Mouse (Mus musculus): ENCODE results near the gene Etl4. TPM values are rescaled to one million over a fixed set of nuclear protein-coding genes. Genes with fewer than 3 reads are reported as not detected.

Etl4 gene
- polyA plus RNA-seq, 1 experiment: 8.2 TPM

- Histone ChIP-seq H3K4me1 (ENCODE audit: control insufficient read depth, insufficient read depth, low read length) (no peaks in the 10 kb centered on the region), H3K27ac (ENCODE audit: control insufficient read depth, insufficient read depth, low read depth, low read length, poor library complexity) (no peak overlapping the region), H3K4me3 (replicated peaks; ENCODE audit: control insufficient read depth, low read depth, low read length) (no peak overlapping the region)
- TF ChIP-seq POLR2A (IDR thresholded peaks at IDR 0.05; ENCODE audit: borderline replicate concordance, control insufficient read depth, low read depth, low read length): no peak
- no peak for TF ChIP-seq CTCF (IDR thresholded peaks at IDR 0.05; ENCODE audit: control insufficient read depth, insufficient read depth, low read length)
- 40% methylated on average over 18 of the region's 18 CpGs for WGBS
These were observed 638.4 kb downstream of the Etl4 start for GRCm38 (mm10) chr2:20547686-20548624.

GRCm38 (mm10) chr2:20549065-20549464 lies 639.5 kb downstream of the Etl4 start:
- Histone ChIP-seq H3K4me1 (ENCODE audit: control insufficient read depth, insufficient read depth, low read length) (no peaks in the 10 kb centered on the region), H3K27ac (ENCODE audit: control insufficient read depth, insufficient read depth, low read depth, low read length, poor library complexity) (no peak overlapping the region), H3K4me3 (replicated peaks; ENCODE audit: control insufficient read depth, low read depth, low read length) (no peak overlapping the region)
- WGBS: 70% methylated on average over 5 of the region's 5 CpGs
- TF ChIP-seq CTCF (IDR thresholded peaks at IDR 0.05; ENCODE audit: control insufficient read depth, insufficient read depth, low read length) (no peak), POLR2A (IDR thresholded peaks at IDR 0.05; ENCODE audit: borderline replicate concordance, control insufficient read depth, low read depth, low read length) (no peak)

GRCm38 (mm10) chr2:20549996-20550395 lies 640.4 kb downstream of the Etl4 start:
- Histone ChIP-seq H3K4me1 (ENCODE audit: control insufficient read depth, insufficient read depth, low read length) (no peaks in the 10 kb centered on the region), H3K27ac (ENCODE audit: control insufficient read depth, insufficient read depth, low read depth, low read length, poor library complexity) (no peak overlapping the region), H3K4me3 (replicated peaks; ENCODE audit: control insufficient read depth, low read depth, low read length) (no peak overlapping the region)
- WGBS: 52% methylated on average over 1 of the region's 1 CpGs
- TF ChIP-seq POLR2A (IDR thresholded peaks at IDR 0.05; ENCODE audit: borderline replicate concordance, control insufficient read depth, low read depth, low read length) (no peak), CTCF (IDR thresholded peaks at IDR 0.05; ENCODE audit: control insufficient read depth, insufficient read depth, low read length) (no peak)

- TF ChIP-seq POLR2A (IDR thresholded peaks at IDR 0.05; ENCODE audit: borderline replicate concordance, control insufficient read depth, low read depth, low read length) (no peak), CTCF (IDR thresholded peaks at IDR 0.05; ENCODE audit: control insufficient read depth, insufficient read depth, low read length) (no peak)
These were observed 646.1 kb downstream of the Etl4 start for GRCm38 (mm10) chr2:20555706-20556105.

GRCm38 (mm10) chr2:20559083-20559482 lies 649.5 kb downstream of the Etl4 start:
- H3K4me3 ChIP-seq (replicated peaks; ENCODE audit: control insufficient read depth, low read depth, low read length): no peak overlapping the region
- 78% methylated on average over 5 of the region's 5 CpGs for WGBS
- no peak overlapping the region; the same call in 1 of the 2 replicates for H3K27ac ChIP-seq (ENCODE audit: control insufficient read depth, insufficient read depth, low read depth, low read length, poor library complexity)
- no peaks in the 10 kb centered on the region for H3K4me1 ChIP-seq (ENCODE audit: control insufficient read depth, insufficient read depth, low read length)
- TF ChIP-seq POLR2A (IDR thresholded peaks at IDR 0.05; ENCODE audit: borderline replicate concordance, control insufficient read depth, low read depth, low read length) (no peak), CTCF (IDR thresholded peaks at IDR 0.05; ENCODE audit: control insufficient read depth, insufficient read depth, low read length) (no peak)

More at GRCm38 (mm10) chr2:20555706-20556105, 646.1 kb downstream of the Etl4 start:
- H3K4me3 ChIP-seq (replicated peaks; ENCODE audit: control insufficient read depth, low read depth, low read length): no peak overlapping the region
- no peak overlapping the region for H3K27ac ChIP-seq (ENCODE audit: control insufficient read depth, insufficient read depth, low read depth, low read length, poor library complexity)
- 16% methylated on average over 3 of the region's 3 CpGs for WGBS
- no peaks in the 10 kb centered on the region for H3K4me1 ChIP-seq (ENCODE audit: control insufficient read depth, insufficient read depth, low read length)

GRCm38 (mm10) chr2:20559723-20560122 lies 650.1 kb downstream of the Etl4 start:
- Histone ChIP-seq H3K27ac (ENCODE audit: control insufficient read depth, insufficient read depth, low read depth, low read length, poor library complexity) (no peak overlapping the region), H3K4me1 (ENCODE audit: control insufficient read depth, insufficient read depth, low read length) (no peaks in the 10 kb centered on the region), H3K4me3 (replicated peaks; ENCODE audit: control insufficient read depth, low read depth, low read length) (no peak overlapping the region)
- TF ChIP-seq POLR2A (IDR thresholded peaks at IDR 0.05; ENCODE audit: borderline replicate concordance, control insufficient read depth, low read depth, low read length) (no peak), CTCF (IDR thresholded peaks at IDR 0.05; ENCODE audit: control insufficient read depth, insufficient read depth, low read length) (no peak)
- WGBS: 30% methylated on average over 2 of the region's 2 CpGs

- 83% methylated on average over 9 of the region's 9 CpGs for WGBS
- TF ChIP-seq POLR2A (IDR thresholded peaks at IDR 0.05; ENCODE audit: borderline replicate concordance, control insufficient read depth, low read depth, low read length): no peak
- TF ChIP-seq CTCF (IDR thresholded peaks at IDR 0.05; ENCODE audit: control insufficient read depth, insufficient read depth, low read length): no peak
- H3K27ac ChIP-seq (ENCODE audit: control insufficient read depth, insufficient read depth, low read depth, low read length, poor library complexity): no peak overlapping the region
These were observed 651.0 kb downstream of the Etl4 start for GRCm38 (mm10) chr2:20560581-20560980.

GRCm38 (mm10) chr2:20563036-20563435 lies 653.5 kb downstream of the Etl4 start:
- Histone ChIP-seq H3K4me3 (replicated peaks; ENCODE audit: control insufficient read depth, low read depth, low read length) (no peak overlapping the region), H3K4me1 (ENCODE audit: control insufficient read depth, insufficient read depth, low read length) (no peaks in the 10 kb centered on the region), H3K27ac (ENCODE audit: control insufficient read depth, insufficient read depth, low read depth, low read length, poor library complexity) (no peak overlapping the region)
- TF ChIP-seq CTCF (IDR thresholded peaks at IDR 0.05; ENCODE audit: control insufficient read depth, insufficient read depth, low read length) (no peak), POLR2A (IDR thresholded peaks at IDR 0.05; ENCODE audit: borderline replicate concordance, control insufficient read depth, low read depth, low read length) (no peak)
- WGBS: 66% methylated on average over 6 of the region's 6 CpGs

More at GRCm38 (mm10) chr2:20560581-20560980, 651.0 kb downstream of the Etl4 start:
- H3K4me1 ChIP-seq (ENCODE audit: control insufficient read depth, insufficient read depth, low read length): no peaks in the 10 kb centered on the region
- H3K4me3 ChIP-seq (replicated peaks; ENCODE audit: control insufficient read depth, low read depth, low read length): no peak overlapping the region

Data from bone marrow, adult 2 months (tissue).